Mouse (Mus musculus): ENCODE results near the gene Vmn1r231. TPM values are rescaled to one million over a fixed set of nuclear protein-coding genes. Genes with fewer than 3 reads are reported as not detected.
A peak's percentile ranks its signal among the peaks of the same experiment; 100 is the strongest.

Gene Vmn1r231
- total RNA-seq (2012; rRNA removed) = not detected in 2 replicates

DNA sequence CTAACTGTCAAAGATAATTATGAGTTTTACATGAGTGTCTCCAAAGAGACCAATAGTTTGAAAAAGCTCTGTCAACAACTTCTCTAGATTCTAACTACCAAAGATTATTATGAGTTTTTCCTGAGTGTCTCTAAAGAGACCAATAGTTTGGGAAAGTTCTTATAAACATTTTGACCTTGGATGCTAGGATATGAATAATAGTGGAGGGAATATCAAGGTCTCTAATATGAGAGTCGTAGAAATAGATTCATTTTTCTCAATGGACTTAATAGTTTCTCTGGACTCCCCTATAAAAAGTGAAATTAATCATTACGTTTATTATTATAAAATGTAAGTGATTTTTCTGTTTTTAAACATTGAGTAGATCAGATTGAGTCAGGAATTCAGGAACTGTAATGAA is at the start of gene Vmn1r231:
Vmn1r231 (minus strand) TSS at position 101 of the 400 bp plus-strand sequence.
- Histone ChIP-seq H3K27ac (ENCODE audit: insufficient read depth, low read depth, low read length, poor library complexity, severe bottlenecking) (no peak within 1 kb of the TSS), H3K36me3 (ENCODE audit: control insufficient read depth, insufficient read depth, low read length, poor library complexity, severe bottlenecking) (no peaks in the 10 kb centered on the region), H3K4me1 (ENCODE audit: control insufficient read depth in 2 of 2, insufficient read depth in 2 of 2, low read length in 2 of 2, poor library complexity in 1 of 2) (no peaks in the 10 kb centered on the region), H3K9me3 (ENCODE audit: control insufficient read depth, insufficient read depth, low read depth, low read length) (no peaks in the 10 kb centered on the region), H3K4me3 (ENCODE audit: insufficient read depth in 1 of 2, low read depth in 1 of 2, low read length in 2 of 2, poor library complexity in 1 of 2, severe bottlenecking in 1 of 2) (no peak within 1 kb of the TSS), H3K9ac (ENCODE audit: insufficient read depth, low read depth, low read length, poor library complexity, severe bottlenecking) (no peak within 1 kb of the TSS)
- in situ Hi-C loops (cut with MboI; ENCODE audit: low sequenced_read_pairs in 2 of 2, unreplicated experiment in 2 of 2) = no loop called here
- no peak for DNase-seq (ENCODE audit: low read depth, low spot score)
- TF ChIP-seq HCFC1 (IDR thresholded peaks at IDR 0.05; ENCODE audit: borderline replicate concordance, insufficient read depth, low read length) (no peak), CHD2 (IDR thresholded peaks at IDR 0.05; ENCODE audit: low read depth, low read length) (no peak), ZC3H11A (IDR thresholded peaks at IDR 0.05; ENCODE audit: borderline replicate concordance, low read depth, low read length) (no peak), ZNF384 (IDR thresholded peaks at IDR 0.05; ENCODE audit: low read depth, low read length) (no peak), MAFK (IDR thresholded peaks at IDR 0.05; ENCODE audit: insufficient read depth, low read depth, low read length) (no peak)

GRCm38 (mm10) chr17:20946636-20947035 is 41.7 kb upstream of the Vmn1r231 start:
- peak overlapping the region; percentile 85 to 87 for H3K4me3 ChIP-seq (ENCODE audit: insufficient read depth in 1 of 2, low read depth in 1 of 2, low read length in 2 of 2, poor library complexity in 1 of 2, severe bottlenecking in 1 of 2)
- H3K9me3 ChIP-seq (ENCODE audit: control insufficient read depth, insufficient read depth, low read depth, low read length) = no peaks in the 10 kb centered on the region
- peak overlapping the region; percentile 99; the same call in 1 of the 2 replicates for H3K9ac ChIP-seq (ENCODE audit: insufficient read depth, low read depth, low read length, poor library complexity, severe bottlenecking)
- no peak for DNase-seq (ENCODE audit: low read depth, low spot score)
- peaks cover 2% of the 10 kb centered on the region for H3K36me3 ChIP-seq (ENCODE audit: control insufficient read depth, insufficient read depth, low read length, poor library complexity, severe bottlenecking)
- peaks cover 2 to 4% of the 10 kb centered on the region in 2 experiments; a peak in 2 of 4 replicates for H3K4me1 ChIP-seq (ENCODE audit: control insufficient read depth in 2 of 2, insufficient read depth in 2 of 2, low read length in 2 of 2, poor library complexity in 1 of 2)
- in situ Hi-C loops (cut with MboI; ENCODE audit: low sequenced_read_pairs in 2 of 2, unreplicated experiment in 2 of 2) = no loop called here
- TF ChIP-seq MAFK (IDR thresholded peaks at IDR 0.05; ENCODE audit: insufficient read depth, low read depth, low read length) = no peak
- TF ChIP-seq ZC3H11A (IDR thresholded peaks at IDR 0.05; ENCODE audit: borderline replicate concordance, low read depth, low read length) = no peak
- TF ChIP-seq ZNF384 (IDR thresholded peaks at IDR 0.05; ENCODE audit: low read depth, low read length) = no peak
- no peak for TF ChIP-seq CHD2 (IDR thresholded peaks at IDR 0.05; ENCODE audit: low read depth, low read length)
- no peak for TF ChIP-seq HCFC1 (IDR thresholded peaks at IDR 0.05; ENCODE audit: borderline replicate concordance, insufficient read depth, low read length)
- H3K27ac ChIP-seq (ENCODE audit: insufficient read depth, low read depth, low read length, poor library complexity, severe bottlenecking) = no peak overlapping the region

- H3K9ac ChIP-seq (ENCODE audit: insufficient read depth, low read depth, low read length, poor library complexity, severe bottlenecking) = peak overlapping the region; percentile 99
- DNase-seq (ENCODE audit: low read depth, low spot score) = no peak
- H3K36me3 ChIP-seq (ENCODE audit: control insufficient read depth, insufficient read depth, low read length, poor library complexity, severe bottlenecking) = peaks cover under 1% of the 10 kb centered on the region
- TF ChIP-seq MAFK (IDR thresholded peaks at IDR 0.05; ENCODE audit: insufficient read depth, low read depth, low read length) (no peak), ZC3H11A (IDR thresholded peaks at IDR 0.05; ENCODE audit: borderline replicate concordance, low read depth, low read length) (no peak), HCFC1 (IDR thresholded peaks at IDR 0.05; ENCODE audit: borderline replicate concordance, insufficient read depth, low read length) (no peak), CHD2 (IDR thresholded peaks at IDR 0.05; ENCODE audit: low read depth, low read length) (no peak), ZNF384 (IDR thresholded peaks at IDR 0.05; ENCODE audit: low read depth, low read length) (no peak)
- H3K4me3 ChIP-seq (ENCODE audit: insufficient read depth in 1 of 2, low read depth in 1 of 2, low read length in 2 of 2, poor library complexity in 1 of 2, severe bottlenecking in 1 of 2) = peak overlapping the region; percentile 85 to 87
- in situ Hi-C loops (cut with MboI; ENCODE audit: low sequenced_read_pairs in 2 of 2, unreplicated experiment in 2 of 2) = no loop called here
- H3K27ac ChIP-seq (ENCODE audit: insufficient read depth, low read depth, low read length, poor library complexity, severe bottlenecking) = peak overlapping the region; percentile 97
- H3K9me3 ChIP-seq (ENCODE audit: control insufficient read depth, insufficient read depth, low read depth, low read length) = no peaks in the 10 kb centered on the region
- peaks cover 2 to 4% of the 10 kb centered on the region in 2 experiments; a peak in 2 of 4 replicates for H3K4me1 ChIP-seq (ENCODE audit: control insufficient read depth in 2 of 2, insufficient read depth in 2 of 2, low read length in 2 of 2, poor library complexity in 1 of 2)
Measured at GRCm38 (mm10) chr17:20946026-20946565, 41.2 kb upstream of the Vmn1r231 start.

GRCm38 (mm10) chr17:20944985-20945891 is 40.3 kb upstream of the Vmn1r231 start, which contains the start of gene Ppp2r1a:
Gene Ppp2r1a, plus strand, starts transcription at chr17:20945311.
- peak within 1 kb of the TSS; percentile 87 to 93 for H3K4me3 ChIP-seq (ENCODE audit: insufficient read depth in 1 of 2, low read depth in 1 of 2, low read length in 2 of 2, poor library complexity in 1 of 2, severe bottlenecking in 1 of 2)
- peak within 1 kb of the TSS; percentile 99 for H3K9ac ChIP-seq (ENCODE audit: insufficient read depth, low read depth, low read length, poor library complexity, severe bottlenecking)
- in situ Hi-C loops (cut with MboI; ENCODE audit: low sequenced_read_pairs in 2 of 2, unreplicated experiment in 2 of 2) = no loop called here
- H3K36me3 ChIP-seq (ENCODE audit: control insufficient read depth, insufficient read depth, low read length, poor library complexity, severe bottlenecking) = no peaks in the 10 kb centered on the region; the same call in 1 of the 2 replicates
- H3K9me3 ChIP-seq (ENCODE audit: control insufficient read depth, insufficient read depth, low read depth, low read length) = no peaks in the 10 kb centered on the region
- DNase-seq (ENCODE audit: low read depth, low spot score) = peak; percentile 99
- H3K4me1 ChIP-seq (ENCODE audit: control insufficient read depth in 2 of 2, insufficient read depth in 2 of 2, low read length in 2 of 2, poor library complexity in 1 of 2) = peaks cover 2 to 4% of the 10 kb centered on the region in 2 experiments; a peak in 2 of 4 replicates
- no peak for TF ChIP-seq MAFK (IDR thresholded peaks at IDR 0.05; ENCODE audit: insufficient read depth, low read depth, low read length)
- TF ChIP-seq ZC3H11A (IDR thresholded peaks at IDR 0.05; ENCODE audit: borderline replicate concordance, low read depth, low read length) = no peak
- TF ChIP-seq CHD2 (IDR thresholded peaks at IDR 0.05; ENCODE audit: low read depth, low read length) = peak; percentile 72
- peak; percentile 66 for TF ChIP-seq HCFC1 (IDR thresholded peaks at IDR 0.05; ENCODE audit: borderline replicate concordance, insufficient read depth, low read length)
- TF ChIP-seq ZNF384 (IDR thresholded peaks at IDR 0.05; ENCODE audit: low read depth, low read length) = no peak
- H3K27ac ChIP-seq (ENCODE audit: insufficient read depth, low read depth, low read length, poor library complexity, severe bottlenecking) = peak within 1 kb of the TSS; percentile 97

Data from ES-E14 (cell line).